Mouse (Mus musculus): ENCODE results near the gene Tceal8.

Tceal8 gene

DNA sequence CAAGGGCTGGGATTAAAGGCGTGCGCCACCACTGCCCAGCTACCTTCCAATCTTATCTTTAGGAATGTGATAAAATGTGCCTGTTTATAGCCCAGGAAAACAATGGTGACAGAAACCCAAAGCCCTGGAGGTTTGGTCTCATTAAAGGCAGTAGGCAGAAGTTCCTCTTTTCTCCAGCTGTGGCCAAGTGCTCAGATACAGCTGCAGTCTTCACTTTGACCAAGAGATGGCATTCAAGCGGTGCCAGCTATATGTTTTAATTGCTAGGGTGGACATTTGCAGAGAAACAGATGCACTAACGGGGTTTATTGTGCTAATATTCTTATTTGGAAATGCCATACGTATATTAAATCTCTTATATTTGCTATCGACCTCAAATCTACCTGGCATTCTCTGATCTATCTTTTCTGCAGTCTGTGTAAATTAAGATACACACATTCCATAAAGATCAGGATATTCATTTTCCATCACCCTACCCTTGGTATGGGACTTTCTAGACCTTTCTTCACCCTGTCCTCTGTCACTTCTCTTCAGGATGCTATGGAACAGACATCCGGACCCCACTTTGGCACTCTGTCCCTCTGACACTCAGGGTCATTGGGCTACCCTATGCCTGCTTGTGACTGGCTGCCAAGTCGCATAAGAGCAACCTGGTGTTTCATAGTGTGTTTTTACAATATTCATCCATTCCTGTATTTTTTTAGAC lies 45.0 kb downstream of the Tceal8 start:
- DNase-seq, result no peak
